Mouse (Mus musculus) heart, embryonic 14.5 days (tissue): Measurements from ENCODE around the gene Robo2. TPM values are rescaled to one million over a fixed set of nuclear protein-coding genes. Genes with fewer than 3 reads are reported as not detected.
"Not testable (repeated sequence)": the region's sequence is repeated elsewhere in the genome, so short reads cannot be mapped to it uniquely, and the experiment has no call there.

Experiments
- ATAC-seq: fragments of 200-750 bp; cut with Nextera tagmentation; 2 replicates; pipeline ENCODE4 v1.8.0; 2017; ENCODE audit warnings: low read depth, moderate TSS enrichment; ENCODE audit not compliant: insufficient number of reproducible peaks, insufficient read depth, low FRiP score
- H3K27ac ChIP-seq, 2 experiments: fragments of 200-500 bp in 1 of 2; fragments of 300-500 bp in 1 of 2; sonication (generic) in 1 of 2; replicated peaks in 1 of 2; 2 replicates each; pipeline ENCODE4 v1.5.1; 2012 to 2014; ENCODE audit warnings: low read depth in 2 of 2, low read length in 2 of 2, control low read depth in 1 of 2, mild to moderate bottlenecking in 1 of 2, mixed read lengths in 1 of 2; ENCODE audit not compliant: control insufficient read depth in 1 of 2, insufficient read depth in 1 of 2
- H3K27me3 ChIP-seq: fragments of 300-500 bp; sonication (generic); 2 replicates; pipeline ENCODE4 v1.6.1; 2014; ENCODE audit warnings: mild to moderate bottlenecking, low read length, control low read depth; ENCODE audit not compliant: control insufficient read depth, insufficient read depth
- H3K36me3 ChIP-seq: fragments of 300-500 bp; sonication (generic); 2 replicates; pipeline ENCODE4 v1.6.1; 2014; ENCODE audit warnings: mild to moderate bottlenecking, control low read depth, low read length, mixed read lengths; ENCODE audit not compliant: control insufficient read depth, insufficient read depth
- H3K4me1 ChIP-seq, 2 experiments: fragments of 200-500 bp in 1 of 2; fragments of 300-500 bp in 1 of 2; sonication (generic) in 1 of 2; 2 replicates each; pipeline ENCODE4 v1.6.1; 2012 to 2014; ENCODE audit warnings: low read length in 2 of 2, control low read depth in 1 of 2, mixed read lengths in 1 of 2; ENCODE audit not compliant: control insufficient read depth in 2 of 2, insufficient read depth in 2 of 2
- H3K4me2 ChIP-seq: fragments of 300-500 bp; sonication (generic); 2 replicates; pipeline ENCODE4 v1.6.1; 2014; ENCODE audit warnings: mild to moderate bottlenecking, low read length
- H3K4me3 ChIP-seq, 2 experiments: fragments of 200-500 bp in 1 of 2; fragments of 300-500 bp in 1 of 2; sonication (generic) in 1 of 2; 2 replicates each; pipeline ENCODE4 v1.5.1; 2012 to 2014; ENCODE audit warnings: low read length in 2 of 2, mild to moderate bottlenecking in 2 of 2, control low read depth in 1 of 2, low read depth in 1 of 2, moderate library complexity in 1 of 2; ENCODE audit not compliant: control insufficient read depth in 1 of 2, insufficient read depth in 1 of 2
- H3K9ac ChIP-seq: fragments of 300-500 bp; sonication (generic); 2 replicates; pipeline ENCODE4 v1.6.1; 2014; ENCODE audit warnings: mild to moderate bottlenecking, low read length
- H3K9me3 ChIP-seq: fragments of 300-500 bp; sonication (generic); 2 replicates; pipeline ENCODE4 v1.6.1; 2016; ENCODE audit warnings: low read length, control low read depth; ENCODE audit not compliant: control insufficient read depth
- WGBS: fragments of 180-500 bp; shearing (Covaris S2); extraction: QIAGEN DNeasy Blood & Tissue Kit; methylation state at CpG from one replicate; pipeline ENCODE4 v1.1.7; 2014; 5-methylcytosine and 5-hydroxymethylcytosine counted together
- polyA plus RNA-seq: library from polyadenylated mRNA; unstranded; fragments of >200 nt; fragmentation: Nextera tagmentation; extraction: Ambion mirVana; gene quantifications from 2 replicates; pipeline ENCODE4 v1.2.1, GENCODE M21; 2014

The Robo2 gene
- polyA plus RNA-seq, 1 experiment from 2014 or later: 8.1 TPM

GRCm38 (mm10) chr16:74113155-74113554 is 298.5 kb downstream of the Robo2 start:
- Histone ChIP-seq H3K4me3 (no peak overlapping the region), H3K27me3 (no peaks in the 10 kb centered on the region), H3K36me3 (no peaks in the 10 kb centered on the region), H3K27ac (no peak overlapping the region), H3K9ac (no peak overlapping the region), H3K4me1 (no peaks in the 10 kb centered on the region), H3K9me3 (no peaks in the 10 kb centered on the region), H3K4me2 (no peak overlapping the region)
- WGBS: 83% methylated on average over 3 of the region's 3 CpGs
- no peak for ATAC-seq

GRCm38 (mm10) chr16:74111101-74111500 is 300.5 kb downstream of the Robo2 start:
- Histone ChIP-seq H3K36me3 (no peaks in the 10 kb centered on the region), H3K4me3 (no peak overlapping the region), H3K9ac (no peak overlapping the region), H3K27ac (no peak overlapping the region), H3K4me2 (no peak overlapping the region), H3K9me3 (no peaks in the 10 kb centered on the region), H3K27me3 (no peaks in the 10 kb centered on the region), H3K4me1 (no peaks in the 10 kb centered on the region)
- ATAC-seq: no peak
- 80% methylated on average over 4 of the region's 4 CpGs for WGBS

GRCm38 (mm10) chr16:74104449-74104848 is 307.2 kb downstream of the Robo2 start:
- H3K4me3 ChIP-seq, H3K4me2 ChIP-seq, ATAC-seq, H3K27me3 ChIP-seq, H3K9me3 ChIP-seq, H3K4me1 ChIP-seq, H3K27ac ChIP-seq, H3K36me3 ChIP-seq, H3K9ac ChIP-seq: not testable (repeated sequence)
- WGBS: 66% methylated on average over 8 of the region's 8 CpGs

- 57% methylated on average over 7 of the region's 7 CpGs for WGBS
- Histone ChIP-seq H3K9me3 (no peaks in the 10 kb centered on the region), H3K4me1 (no peaks in the 10 kb centered on the region), H3K4me2 (no peak overlapping the region), H3K27me3 (no peaks in the 10 kb centered on the region), H3K4me3 (no peak overlapping the region), H3K27ac (no peak overlapping the region), H3K9ac (no peak overlapping the region), H3K36me3 (no peaks in the 10 kb centered on the region)
- no peak for ATAC-seq
Observed at GRCm38 (mm10) chr16:74092997-74093801, 318.4 kb downstream of the Robo2 start.

- 79% methylated on average over 1 of the region's 1 CpGs for WGBS
- Histone ChIP-seq H3K4me2 (no peak overlapping the region), H3K27ac (no peak overlapping the region), H3K27me3 (no peaks in the 10 kb centered on the region), H3K4me3 (no peak overlapping the region), H3K36me3 (no peaks in the 10 kb centered on the region), H3K4me1 (no peaks in the 10 kb centered on the region), H3K9ac (no peak overlapping the region), H3K9me3 (no peaks in the 10 kb centered on the region)
- no peak for ATAC-seq
Observed at GRCm38 (mm10) chr16:74089951-74090350, 321.7 kb downstream of the Robo2 start.

GRCm38 (mm10) chr16:74084188-74084587 is 327.4 kb downstream of the Robo2 start:
- 83% methylated on average over 2 of the region's 2 CpGs for WGBS
- no peak overlapping the region for H3K9ac ChIP-seq
- no peak overlapping the region for H3K4me3 ChIP-seq
- H3K4me2 ChIP-seq: no peak overlapping the region
- H3K4me1 ChIP-seq: no peaks in the 10 kb centered on the region
- no peak for ATAC-seq
- H3K36me3 ChIP-seq: no peaks in the 10 kb centered on the region
- H3K27ac ChIP-seq: no peak overlapping the region
- no peaks in the 10 kb centered on the region for H3K27me3 ChIP-seq
- no peaks in the 10 kb centered on the region for H3K9me3 ChIP-seq

GRCm38 (mm10) chr16:74072671-74073070 is 339.0 kb downstream of the Robo2 start:
- Histone ChIP-seq H3K4me2 (no peak overlapping the region), H3K27me3 (no peaks in the 10 kb centered on the region), H3K9me3 (no peaks in the 10 kb centered on the region), H3K27ac (no peak overlapping the region), H3K9ac (no peak overlapping the region), H3K4me1 (no peaks in the 10 kb centered on the region), H3K4me3 (no peak overlapping the region), H3K36me3 (no peaks in the 10 kb centered on the region)
- ATAC-seq: no peak
- 94% methylated on average over 5 of the region's 5 CpGs for WGBS

GRCm38 (mm10) chr16:74070628-74071027 is 341.0 kb downstream of the Robo2 start:
- Histone ChIP-seq H3K36me3 (no peaks in the 10 kb centered on the region), H3K4me2 (no peak overlapping the region), H3K9me3 (no peaks in the 10 kb centered on the region), H3K27ac (no peak overlapping the region), H3K4me3 (no peak overlapping the region), H3K4me1 (no peaks in the 10 kb centered on the region), H3K27me3 (no peaks in the 10 kb centered on the region), H3K9ac (no peak overlapping the region)
- 81% methylated on average over 7 of the region's 7 CpGs for WGBS
- ATAC-seq: no peak
